Mouse (Mus musculus) liver, postnatal 0 days (tissue): Measurements from ENCODE around the gene Strbp.

Experiments used
- CTCF ChIP-seq: sonication (generic); IDR thresholded peaks from 2 replicates; pipeline ENCODE4 v1.5.1; 2016; ENCODE audit warnings: antibody characterized with exemption, low read depth
- EP300 ChIP-seq: IDR thresholded peaks from 2 replicates; pipeline ENCODE4 v1.6.1; 2016; ENCODE audit warnings: antibody characterized with exemption, low read depth, mild to moderate bottlenecking

GRCm38 (mm10) chr2:37485370-37485769, 218.3 kb downstream of the Strbp start:
- no peak for TF ChIP-seq EP300
- TF ChIP-seq CTCF, result peak; percentile 60
